Mouse (Mus musculus) E14TG2a.4 (cell line): Measurements from ENCODE around the gene Slc35d1.

Experiments
- CTCF ChIP-seq: conservative IDR thresholded peaks from 2 replicates; pipeline ENCODE4 v1.5.1; 2014; ENCODE audit warnings: low read length
- NANOG ChIP-seq: IDR thresholded peaks from 2 replicates; pipeline ENCODE4 v1.6.1; 2014; ENCODE audit warnings: borderline replicate concordance, low read length, mixed read lengths
- POU5F1 ChIP-seq: IDR thresholded peaks from 2 replicates; pipeline ENCODE4 v1.6.1; 2014; ENCODE audit warnings: low read length, borderline replicate concordance

DNA sequence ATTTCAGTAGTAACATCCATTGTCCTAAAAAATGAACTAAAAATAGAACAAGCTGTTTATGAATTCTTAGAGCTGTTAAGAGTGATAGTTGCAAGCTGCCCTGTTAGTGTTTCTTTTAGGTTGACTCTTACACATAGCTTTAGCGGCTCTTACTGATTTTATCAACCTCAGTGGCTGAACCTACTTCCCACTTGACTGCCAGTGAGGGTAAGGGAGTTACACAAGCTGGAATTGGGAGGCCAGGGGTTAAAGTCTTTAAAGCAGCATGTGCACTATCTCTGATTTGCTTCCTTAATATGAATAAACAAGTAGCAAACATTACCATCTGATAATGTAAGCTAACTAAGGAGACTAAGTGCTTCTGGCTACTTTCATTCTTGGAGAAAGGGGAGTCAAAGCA is 78.0 kb downstream of the Slc35d1 start:
- TF ChIP-seq CTCF = no peak
- TF ChIP-seq POU5F1 = no peak
- no peak for TF ChIP-seq NANOG
